Mouse (Mus musculus) limb, embryonic 14.5 days (tissue): ENCODE results near the gene Gm20388. TPM values are rescaled to one million over a fixed set of nuclear protein-coding genes. Genes with fewer than 3 reads are reported as not detected.

Experiments used
- ATAC-seq: fragments of 200-750 bp; cut with Nextera tagmentation; 2 replicates; pipeline ENCODE4 v1.8.0; 2017; ENCODE audit warnings: low read depth, moderate number of reproducible peaks, moderate TSS enrichment; ENCODE audit not compliant: low FRiP score
- DNase-seq: peaks from one replicate; pipeline ENCODE4 v3.0.0-alpha.2; 2015; ENCODE audit warnings: low spot score
- H3K27ac ChIP-seq: fragments of 300-500 bp; sonication (generic); replicated peaks from 2 replicates; pipeline ENCODE4 v1.5.1; 2014; ENCODE audit warnings: low read depth, mild to moderate bottlenecking, low read length, moderate library complexity, mixed read lengths
- H3K27me3 ChIP-seq: fragments of 300-500 bp; sonication (generic); 2 replicates; pipeline ENCODE4 v1.6.1; 2014; ENCODE audit warnings: low read length, mixed read lengths; ENCODE audit not compliant: control insufficient read depth, insufficient read depth
- H3K36me3 ChIP-seq: fragments of 300-500 bp; sonication (generic); 2 replicates; pipeline ENCODE4 v1.6.1; 2014; ENCODE audit warnings: mild to moderate bottlenecking, low read length, moderate library complexity, mixed read lengths; ENCODE audit not compliant: control insufficient read depth, insufficient read depth
- H3K4me1 ChIP-seq: fragments of 300-500 bp; sonication (generic); 2 replicates; pipeline ENCODE4 v1.6.1; 2014; ENCODE audit warnings: antibody characterized with exemption, low read length, mixed read lengths; ENCODE audit not compliant: control insufficient read depth, insufficient read depth
- H3K4me2 ChIP-seq: fragments of 300-500 bp; sonication (generic); replicated peaks from 2 replicates; pipeline ENCODE4 v1.6.1; 2014; ENCODE audit warnings: low read depth, mild to moderate bottlenecking, low read length, moderate library complexity; ENCODE audit not compliant: severe bottlenecking
- H3K4me3 ChIP-seq: fragments of 300-500 bp; sonication (generic); replicated peaks from 2 replicates; pipeline ENCODE4 v1.5.1; 2014; ENCODE audit warnings: low read length
- H3K9ac ChIP-seq: fragments of 300-500 bp; sonication (generic); 2 replicates; pipeline ENCODE4 v1.6.1; 2014; ENCODE audit warnings: mild to moderate bottlenecking, low read depth, low read length, moderate library complexity; ENCODE audit not compliant: severe bottlenecking
- H3K9me3 ChIP-seq: fragments of 300-500 bp; sonication (generic); 2 replicates; pipeline ENCODE4 v1.6.1; 2016; ENCODE audit warnings: low read length; ENCODE audit not compliant: control insufficient read depth
- POLR2A ChIP-seq: fragments of 200-500 bp; IDR thresholded peaks from 2 replicates; pipeline ENCODE4 v1.8.0; 2012; ENCODE audit warnings: inconsistent platforms, mild to moderate bottlenecking, moderate library complexity, borderline replicate concordance; ENCODE audit not compliant: insufficient read depth, insufficient read length; ENCODE audit errors: extremely low read depth
- WGBS: fragments of 180-500 bp; shearing (Covaris S2); extraction: QIAGEN DNeasy Blood & Tissue Kit; methylation state at CpG from one replicate; pipeline ENCODE4 v1.1.7; 2014; 5-methylcytosine and 5-hydroxymethylcytosine counted together
- polyA plus RNA-seq, 2 experiments: library from polyadenylated mRNA; depleted of rRNA in 1 of 2; stranded (reverse) in 1 of 2; unstranded in 1 of 2; fragments of >200 nt; fragmentation: Nextera tagmentation in 1 of 2; extraction: Ambion mirVana in 1 of 2; gene quantifications; 2 replicates each; pipeline versions ENCODE4 v1.2.1 to v1.2.3; 2012 to 2014

Gene Gm20388
- polyA plus RNA-seq, 2 experiments: 1.9 to 49.9 TPM

GRCm38 (mm10) chr8:122618660-122619378 is 2708.2 kb downstream of the Gm20388 start:
- Histone ChIP-seq H3K36me3 (peaks cover 8% of the 10 kb centered on the region; the same call in 1 of the 2 replicates), H3K27ac (no peak overlapping the region), H3K4me2 (no peak overlapping the region), H3K27me3 (no peaks in the 10 kb centered on the region), H3K9me3 (no peaks in the 10 kb centered on the region), H3K9ac (no peak overlapping the region), H3K4me1 (peaks cover 7% of the 10 kb centered on the region), H3K4me3 (no peak overlapping the region)
- no peak for TF ChIP-seq POLR2A
- no peak for DNase-seq
- WGBS: 80% methylated on average over 6 of the region's 6 CpGs
- no peak for ATAC-seq

- H3K36me3 ChIP-seq: no peaks in the 10 kb centered on the region
- H3K9ac ChIP-seq: no peak overlapping the region
- H3K4me3 ChIP-seq: no peak overlapping the region
- peaks cover 7% of the 10 kb centered on the region for H3K4me1 ChIP-seq
- no peaks in the 10 kb centered on the region for H3K9me3 ChIP-seq
- H3K27me3 ChIP-seq: no peaks in the 10 kb centered on the region
- H3K27ac ChIP-seq: no peak overlapping the region
- no peak for DNase-seq
- TF ChIP-seq POLR2A: no peak
- no peak for ATAC-seq
- 28% methylated on average over 5 of the region's 5 CpGs for WGBS
- no peak overlapping the region for H3K4me2 ChIP-seq
These were observed 2709.8 kb downstream of the Gm20388 start for GRCm38 (mm10) chr8:122620446-122620845.

GRCm38 (mm10) chr8:122622727-122623126 is 2712.1 kb downstream of the Gm20388 start, which contains the start of gene Pabpn1l:
TSS of gene Pabpn1l (minus strand) at chr8:122622739.
- Histone ChIP-seq H3K4me1 (peaks cover 2% of the 10 kb centered on the region; the same call in 1 of the 2 replicates), H3K4me2 (no peak within 1 kb of the TSS), H3K9ac (no peak within 1 kb of the TSS), H3K9me3 (no peaks in the 10 kb centered on the region), H3K4me3 (no peak within 1 kb of the TSS), H3K27ac (no peak within 1 kb of the TSS), H3K36me3 (no peaks in the 10 kb centered on the region), H3K27me3 (no peaks in the 10 kb centered on the region)
- WGBS: 66% methylated on average over 6 of the region's 6 CpGs
- no peak for ATAC-seq
- no peak for DNase-seq
- no peak for TF ChIP-seq POLR2A

GRCm38 (mm10) chr8:122623844-122624642 is 2713.4 kb downstream of the Gm20388 start:
- Histone ChIP-seq H3K27me3 (no peaks in the 10 kb centered on the region), H3K4me2 (no peak overlapping the region), H3K27ac (no peak overlapping the region), H3K9me3 (no peaks in the 10 kb centered on the region), H3K4me1 (no peaks in the 10 kb centered on the region), H3K36me3 (no peaks in the 10 kb centered on the region), H3K4me3 (no peak overlapping the region), H3K9ac (no peak overlapping the region)
- DNase-seq (no peak), ATAC-seq (no peak)
- WGBS: 89% methylated on average over 17 of the region's 17 CpGs
- no peak for TF ChIP-seq POLR2A

- Histone ChIP-seq H3K9ac (no peak overlapping the region), H3K27me3 (no peaks in the 10 kb centered on the region), H3K27ac (no peak overlapping the region), H3K4me2 (no peak overlapping the region), H3K36me3 (no peaks in the 10 kb centered on the region), H3K4me1 (no peaks in the 10 kb centered on the region), H3K9me3 (no peaks in the 10 kb centered on the region), H3K4me3 (no peak overlapping the region)
- no peak for TF ChIP-seq POLR2A
- ATAC-seq: no peak
- no peak for DNase-seq
- 74% methylated on average over 5 of the region's 5 CpGs for WGBS
These were observed 2714.0 kb downstream of the Gm20388 start for GRCm38 (mm10) chr8:122624653-122625052.
